Mouse (Mus musculus): ENCODE data around the gene AU040320. TPM values are rescaled to one million over a fixed set of nuclear protein-coding genes. Genes with fewer than 3 reads are reported as not detected.

The AU040320 gene
- total RNA-seq, 2 experiments from 2014 or later = 15.4 to 16.8 TPM

GRCm38 (mm10) chr4:126845664-126846063 is 92.3 kb downstream of the AU040320 start:
- ATAC-seq (replicated peaks; ENCODE audit: poor library complexity, severe bottlenecking) = no peak

GRCm38 (mm10) chr4:126846971-126847370 is 93.6 kb downstream of the AU040320 start:
- no peak for ATAC-seq (replicated peaks; ENCODE audit: poor library complexity, severe bottlenecking)

GRCm38 (mm10) chr4:126850019-126850777 is 96.9 kb downstream of the AU040320 start:
- no peak; the same call in 1 of the 2 replicates for ATAC-seq (replicated peaks; ENCODE audit: poor library complexity, severe bottlenecking)

GRCm38 (mm10) chr4:126850778-126851080 is 97.4 kb downstream of the AU040320 start:
- no peak for ATAC-seq (replicated peaks; ENCODE audit: poor library complexity, severe bottlenecking)

GRCm38 (mm10) chr4:126852971-126853370 is 99.6 kb downstream of the AU040320 start:
- ATAC-seq (replicated peaks; ENCODE audit: poor library complexity, severe bottlenecking) = no peak

- ATAC-seq (replicated peaks; ENCODE audit: poor library complexity, severe bottlenecking) = no peak
Observed at GRCm38 (mm10) chr4:126860268-126860986, 107.1 kb downstream of the AU040320 start.

GRCm38 (mm10) chr4:126861514-126862266 is 108.3 kb downstream of the AU040320 start:
- peak; percentile 71 for ATAC-seq (replicated peaks; ENCODE audit: poor library complexity, severe bottlenecking)

GRCm38 (mm10) chr4:126868699-126869098 is 115.4 kb downstream of the AU040320 start:
- ATAC-seq (replicated peaks; ENCODE audit: poor library complexity, severe bottlenecking) = no peak

GRCm38 (mm10) chr4:126872717-126873116 is 119.4 kb downstream of the AU040320 start:
- peak; percentile 33; the same call in 1 of the 2 replicates for ATAC-seq (replicated peaks; ENCODE audit: poor library complexity, severe bottlenecking)

- no peak for ATAC-seq (replicated peaks; ENCODE audit: poor library complexity, severe bottlenecking)
Observed at GRCm38 (mm10) chr4:126879560-126880275, 126.4 kb downstream of the AU040320 start.

GRCm38 (mm10) chr4:126883602-126884001 is 130.3 kb downstream of the AU040320 start:
- ATAC-seq (replicated peaks; ENCODE audit: poor library complexity, severe bottlenecking) = no peak

GRCm38 (mm10) chr4:126885953-126886352 is 132.6 kb downstream of the AU040320 start:
- ATAC-seq (replicated peaks; ENCODE audit: poor library complexity, severe bottlenecking) = no peak

- ATAC-seq (replicated peaks; ENCODE audit: poor library complexity, severe bottlenecking) = peak; percentile 56
Observed at GRCm38 (mm10) chr4:126889879-126890278, 136.5 kb downstream of the AU040320 start.

Other genes starting within 250 kb of the AU040320 start
- gene Ago4, start 220.1 kb upstream of the AU040320 start, total RNA-seq (2014; fragmentation: Nextera tagmentation) = 2.7 and 4.6 TPM in 2 replicates
- gene Ago4, start 220.1 kb upstream of the AU040320 start, total RNA-seq (2017) = 4.1 and 4.6 TPM in 2 replicates
- gene Clspn, start 196.6 kb upstream of the AU040320 start, total RNA-seq (2014; fragmentation: Nextera tagmentation) = 37.8 and 57.9 TPM in 2 replicates
- gene Clspn, start 196.6 kb upstream of the AU040320 start, total RNA-seq (2017) = 53.5 and 91.2 TPM in 2 replicates
- 0.88 and 1.2 TPM in 2 replicates for gene 5730409E04Rik, start 143.7 kb upstream of the AU040320 start, total RNA-seq (2014; fragmentation: Nextera tagmentation)
- 2.3 and 2.5 TPM in 2 replicates for gene 5730409E04Rik, start 143.7 kb upstream of the AU040320 start, total RNA-seq (2017)
- 295 and 328 TPM in 2 replicates for gene Psmb2, start 75.9 kb upstream of the AU040320 start, total RNA-seq (2014; fragmentation: Nextera tagmentation)
- 102 and 140 TPM in 2 replicates for gene Psmb2, start 75.9 kb upstream of the AU040320 start, total RNA-seq (2017)
- not detected in 2 replicates for gene Tfap2e, start 17.3 kb upstream of the AU040320 start, total RNA-seq (2014; fragmentation: Nextera tagmentation)
- gene Tfap2e, start 17.3 kb upstream of the AU040320 start, total RNA-seq (2017) = not detected in 2 replicates
- gene Ncdn, start 106 bp upstream of the AU040320 start, total RNA-seq (2014; fragmentation: Nextera tagmentation) = 13.0 and 17.9 TPM in 2 replicates
- gene Ncdn, start 106 bp upstream of the AU040320 start, total RNA-seq (2017) = 6.3 and 10.1 TPM in 2 replicates
- gene Zmym4, start 214.6 kb downstream of the AU040320 start, total RNA-seq (2014; fragmentation: Nextera tagmentation) = 36.8 and 50.7 TPM in 2 replicates
- 45.9 and 60.9 TPM in 2 replicates for gene Zmym4, start 214.6 kb downstream of the AU040320 start, total RNA-seq (2017)

Data from granulocyte monocyte progenitor cell, adult 5-6 weeks (primary cell).